Comparison of ENCODE assay signal across 9 mouse cellular contexts in genomic region chr6:67535777-67536054, GRCm38 (mm10). TPM values are rescaled to one million over a fixed set of nuclear protein-coding genes. Genes with fewer than 3 reads are reported as not detected.
DNase-seq lines count a peak whose midpoint lies in the region; ATAC-seq and TF ChIP-seq lines count a peak whose summit lies in the region.
"Had no signal": no experiment of that assay in that cellular context is flagged by ENCODE, and none has a peak within 500 bp of the region (broad histone marks: within the 10 kb centered on the region; RNA-seq: fewer than 3 reads in every experiment).

TSS of gene Tacstd2 (minus strand) at chr6:67535796.

- H3K4me3 ChIP-seq in heart, postnatal 0 days (ENCODE audit: low read depth, low read length) = peak within 1 kb of the TSS; percentile 38
- H3K4me3 ChIP-seq in limb, embryonic 14.5 days (replicated peaks; ENCODE audit: low read length) = peak within 1 kb of the TSS; percentile 41
- peak within 1 kb of the TSS; percentile 44 for H3K4me3 ChIP-seq in neural tube, embryonic 13.5 days

- H3K4me1 ChIP-seq in heart, postnatal 0 days (ENCODE audit: control insufficient read depth, insufficient read depth) = peaks cover 6% of the 10 kb centered on the region; the same call in 1 of the 2 replicates
- peaks cover 6% of the 10 kb centered on the region for H3K4me1 ChIP-seq in limb, embryonic 14.5 days (ENCODE audit: control insufficient read depth, insufficient read depth, low read length)
- H3K4me1 ChIP-seq in neural tube, embryonic 13.5 days (replicated peaks) = peaks cover 25% of the 10 kb centered on the region

- DNase-seq in heart, postnatal 0 days (ENCODE audit: low spot score) = no peak
- no peak for DNase-seq in heart, postnatal 14 days
- DNase-seq in limb, embryonic 14.5 days (ENCODE audit: low spot score) = no peak
- DNase-seq in layer of hippocampus, postnatal 36 days = no peak
- no peak for DNase-seq in spleen, postnatal 10 days (ENCODE audit: low spot score in 2 of 2)
- no peak for DNase-seq in ovary, postnatal 14 days (ENCODE audit: low spot score)

- TF ChIP-seq POLR2A in limb, embryonic 14.5 days (IDR thresholded peaks at IDR 0.05; ENCODE audit: borderline replicate concordance, extremely low read depth, insufficient read depth, insufficient read length) = no peak

- TF ChIP-seq EP300 in heart, postnatal 0 days (IDR thresholded peaks at IDR 0.05; ENCODE audit: low read depth) = no peak

- no peaks in the 10 kb centered on the region for H3K36me3 ChIP-seq in heart, postnatal 0 days (replicated peaks; ENCODE audit: control insufficient read depth, insufficient read depth, low read length)
- H3K36me3 ChIP-seq in limb, embryonic 14.5 days (ENCODE audit: control insufficient read depth, insufficient read depth, low read length) = no peaks in the 10 kb centered on the region
- H3K36me3 ChIP-seq in neural tube, embryonic 13.5 days = no peaks in the 10 kb centered on the region

- no peak within 1 kb of the TSS for H3K9ac ChIP-seq in heart, postnatal 0 days (replicated peaks; ENCODE audit: low read depth, low read length)
- H3K9ac ChIP-seq in limb, embryonic 14.5 days (ENCODE audit: low read depth, low read length, severe bottlenecking) = peak within 1 kb of the TSS; percentile 38
- peak within 1 kb of the TSS; percentile 52 for H3K9ac ChIP-seq in neural tube, embryonic 13.5 days

- 4% methylated on average over 8 of the region's 8 CpGs for WGBS in heart, postnatal 0 days
- 5% methylated on average over 7 of the region's 8 CpGs for WGBS in limb, embryonic 14.5 days
- WGBS in neural tube, embryonic 13.5 days = 5% methylated on average over 8 of the region's 8 CpGs

- H3K9me3 ChIP-seq in heart, postnatal 0 days (replicated peaks; ENCODE audit: control insufficient read depth, low read length) = no peaks in the 10 kb centered on the region
- H3K9me3 ChIP-seq in limb, embryonic 14.5 days (ENCODE audit: control insufficient read depth, low read length) = no peaks in the 10 kb centered on the region
- H3K9me3 ChIP-seq in neural tube, embryonic 13.5 days = no peaks in the 10 kb centered on the region

- TF ChIP-seq CTCF in heart, postnatal 0 days (IDR thresholded peaks at IDR 0.05; ENCODE audit: low read depth) = no peak

- H3K27ac ChIP-seq in heart, postnatal 0 days (ENCODE audit: low read depth) = no peak within 1 kb of the TSS
- no peak within 1 kb of the TSS for H3K27ac ChIP-seq in limb, embryonic 14.5 days (replicated peaks; ENCODE audit: low read depth, low read length)
- no peak within 1 kb of the TSS for H3K27ac ChIP-seq in neural tube, embryonic 13.5 days (replicated peaks)

- intact Hi-C loops in heart, postnatal 14 days (cut with DNase I) = no loop called here

- H3K4me2 ChIP-seq in heart, postnatal 0 days (ENCODE audit: low read depth, low read length) = peak within 1 kb of the TSS; percentile 58
- peak within 1 kb of the TSS; percentile 64 for H3K4me2 ChIP-seq in limb, embryonic 14.5 days (replicated peaks; ENCODE audit: low read depth, low read length, severe bottlenecking)
- peak within 1 kb of the TSS; percentile 70 for H3K4me2 ChIP-seq in neural tube, embryonic 13.5 days

- ATAC-seq in heart, postnatal 0 days (ENCODE audit: insufficient read depth, low read depth) = no peak
- ATAC-seq in hematopoietic stem cell, adult 5-6 weeks (replicated peaks in 1 of 2; ENCODE audit: insufficient read depth in 1 of 2, low FRiP score in 2 of 2, low TSS enrichment in 1 of 2, low read depth in 1 of 2, poor library complexity in 2 of 2, severe bottlenecking in 2 of 2) = no peak
- no peak; the same call in 1 of the 2 replicates for ATAC-seq in limb, embryonic 14.5 days (ENCODE audit: low FRiP score, low read depth)
- ATAC-seq in neural tube, embryonic 13.5 days (ENCODE audit: low read depth) = 0 out of 2 replicates have a peak, but pooled peaks have one; percentile 18

- peaks cover 55% of the 10 kb centered on the region for H3K27me3 ChIP-seq in heart, postnatal 0 days (ENCODE audit: control insufficient read depth, insufficient read depth, low read length)
- peaks cover 53% of the 10 kb centered on the region for H3K27me3 ChIP-seq in limb, embryonic 14.5 days (ENCODE audit: control insufficient read depth, insufficient read depth, low read length)
- peaks cover 75% of the 10 kb centered on the region for H3K27me3 ChIP-seq in neural tube, embryonic 13.5 days
- H3K27me3 ChIP-seq: CH12.LX had no signal

RNA-seq across cellular contexts. Expression of gene Tacstd2, which starts in this region (rescaled TPM):
- 12.5 TPM in 1 of 2 replicates, not detected in the other for total RNA-seq in heart, postnatal 0 days (2014; rRNA removed; ENCODE audit: low replicate concordance)
- 0.16 and 0.51 TPM in 2 replicates for polyA plus RNA-seq in heart, postnatal 0 days (2015; fragmentation: Nextera tagmentation; extraction: Ambion mirVana)
- total RNA-seq in heart, postnatal 14 days (2021) = under 1 TPM; 0.12 to 0.17 TPM
- 16.6 and 17.1 TPM in 2 replicates for total RNA-seq in hematopoietic stem cell, adult 5-6 weeks (2017)
- polyA plus RNA-seq in limb, embryonic 14.5 days (2012; rRNA removed) = 70.8 and 87.1 TPM in 2 replicates
- polyA plus RNA-seq in limb, embryonic 14.5 days (2014; fragmentation: Nextera tagmentation; extraction: Ambion mirVana) = 152 and 195 TPM in 2 replicates
- 0.47 and 1.2 TPM in 2 replicates for polyA plus RNA-seq in neural tube, embryonic 13.5 days (2015; fragmentation: Nextera tagmentation; extraction: Ambion mirVana)
- 1 to 10 TPM; 1.6 to 2.5 TPM for total RNA-seq in layer of hippocampus, postnatal 36 days (2021)
- total RNA-seq: CH12.LX had no signal

Comparison
In these comparisons a context has a peak if more than half of its experiments do, and no peak if none do; other contexts are left out.
1. RNA of gene Tacstd2 (polyA plus RNA-seq): 70.8 to 195 TPM in limb, embryonic 14.5 days; 0.47 to 1.2 TPM in neural tube, embryonic 13.5 days and 0.16 to 0.51 TPM in heart, postnatal 0 days; every median in the first group is over 10 times any median in the second.
2. Peak in every context shown above with its lines, with median percentiles within 50 percentile points of each other: H3K4me2 ChIP-seq and H3K4me3 ChIP-seq.